Mouse (Mus musculus) cerebellum, adult 2 months (tissue): ENCODE results near the gene Brca2. TPM values are rescaled to one million over a fixed set of nuclear protein-coding genes. Genes with fewer than 3 reads are reported as not detected.

ENCODE experiments used
- DNase-seq, 2 experiments: peaks; one replicate each; pipeline ENCODE4 v3.0.0; 2021
- H3K27ac ChIP-seq: fragments of 200-500 bp; 2 replicates; pipeline ENCODE4 v1.5.1; 2012; ENCODE audit warnings: low read length, control low read depth, inconsistent platforms; ENCODE audit not compliant: insufficient read depth
- H3K27me3 ChIP-seq: fragments of 200-500 bp; 2 replicates; pipeline ENCODE4 v1.6.1; 2012; ENCODE audit warnings: inconsistent platforms, mild to moderate bottlenecking, low read length, moderate library complexity; ENCODE audit not compliant: control insufficient read depth, insufficient read depth
- H3K4me1 ChIP-seq: fragments of 200-500 bp; 2 replicates; pipeline ENCODE4 v1.6.1; 2011; ENCODE audit warnings: low read length; ENCODE audit not compliant: control insufficient read depth, insufficient read depth
- H3K4me3 ChIP-seq: fragments of 200-500 bp; replicated peaks from 2 replicates; pipeline ENCODE3; 2011; ENCODE audit warnings: mild to moderate bottlenecking, low read depth, low read length, control low read depth; ENCODE audit not compliant: insufficient read depth
- CTCF ChIP-seq: fragments of 200-500 bp; IDR thresholded peaks from 2 replicates; pipeline ENCODE4 v1.5.1; 2011; ENCODE audit warnings: low read depth, mild to moderate bottlenecking, control low read depth, low read length, moderate library complexity, borderline replicate concordance; ENCODE audit not compliant: insufficient read depth
- POLR2A ChIP-seq: fragments of 200-500 bp; IDR thresholded peaks from 2 replicates; pipeline ENCODE4 v1.6.1; 2011; ENCODE audit warnings: low read length, control low read depth, borderline replicate concordance; ENCODE audit not compliant: insufficient read depth
- WGBS: fragments of 180-500 bp; shearing (Covaris S2); methylation state at CpG from one replicate; pipeline ENCODE4 v1.1.7; 2018; 5-methylcytosine and 5-hydroxymethylcytosine counted together
- polyA plus RNA-seq: library from polyadenylated mRNA; depleted of rRNA; stranded (reverse); fragments of >200 nt; gene quantifications from 2 replicates; pipeline ENCODE4 v1.2.3, GENCODE M21; 2012

Brca2 gene
- polyA plus RNA-seq, 1 experiment, result 7.1 TPM

DNA sequence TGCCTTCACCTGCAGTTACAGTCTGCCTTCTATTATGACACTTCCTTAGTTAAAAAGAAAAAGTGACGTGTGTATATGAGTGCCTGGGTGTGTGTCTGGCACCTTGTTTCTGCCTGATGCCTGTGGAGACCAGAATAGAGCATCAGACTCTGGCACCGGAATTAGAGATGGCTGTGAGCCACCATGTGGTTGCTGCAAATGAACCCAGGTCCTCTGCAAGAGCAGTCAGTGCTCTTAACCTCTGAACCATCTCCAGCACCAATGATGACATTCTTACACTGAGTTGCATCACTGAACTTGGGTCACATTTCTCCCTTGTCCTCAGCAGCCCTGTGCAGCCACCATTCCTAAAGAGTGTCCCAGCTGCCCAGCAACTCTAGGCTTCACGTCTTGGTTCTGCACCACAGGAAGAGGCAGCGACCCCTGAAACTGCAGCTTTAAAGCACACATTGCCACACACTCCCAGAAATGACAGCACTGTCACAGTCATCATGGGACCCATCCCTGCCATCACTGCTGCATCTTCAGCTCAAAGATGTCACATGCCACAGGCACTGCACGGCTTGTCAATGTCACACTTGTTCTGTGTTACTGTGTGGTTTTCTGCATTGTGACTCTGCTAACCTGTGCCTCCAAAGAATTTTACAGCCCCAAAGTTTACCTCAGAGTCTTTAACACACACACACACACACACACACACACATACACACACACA lies 61.3 kb downstream of the Brca2 start:
- Histone ChIP-seq H3K4me1 (peaks cover 11% of the 10 kb centered on the region), H3K27ac (no peak overlapping the region), H3K27me3 (no peaks in the 10 kb centered on the region), H3K4me3 (no peak overlapping the region)
- TF ChIP-seq POLR2A (no peak), CTCF (no peak)
- 27% methylated on average over 5 of the region's 5 CpGs for WGBS
- peak; percentile 43 to 44 for DNase-seq

DNA sequence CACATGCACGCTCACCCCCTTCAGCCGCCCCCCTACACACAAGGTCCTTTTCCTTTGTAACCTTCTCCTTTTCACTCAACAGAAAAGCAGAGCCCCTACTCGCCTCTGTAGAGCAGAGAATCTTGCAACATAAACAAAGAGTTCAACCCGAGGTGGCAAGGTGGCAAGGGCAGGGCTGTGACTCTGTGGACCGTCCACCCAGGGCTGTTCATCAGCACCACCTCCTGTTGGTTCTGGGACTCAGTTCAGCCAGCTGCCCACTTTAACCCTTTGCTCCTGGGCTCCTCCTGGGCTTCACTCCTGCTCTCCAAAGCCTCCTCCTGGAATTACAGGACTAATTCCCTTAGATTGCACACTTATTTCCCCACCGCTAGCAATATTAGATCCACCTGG lies 61.9 kb downstream of the Brca2 start:
- H3K4me1 ChIP-seq, result peaks cover 11% of the 10 kb centered on the region
- no peak for DNase-seq

DNA sequence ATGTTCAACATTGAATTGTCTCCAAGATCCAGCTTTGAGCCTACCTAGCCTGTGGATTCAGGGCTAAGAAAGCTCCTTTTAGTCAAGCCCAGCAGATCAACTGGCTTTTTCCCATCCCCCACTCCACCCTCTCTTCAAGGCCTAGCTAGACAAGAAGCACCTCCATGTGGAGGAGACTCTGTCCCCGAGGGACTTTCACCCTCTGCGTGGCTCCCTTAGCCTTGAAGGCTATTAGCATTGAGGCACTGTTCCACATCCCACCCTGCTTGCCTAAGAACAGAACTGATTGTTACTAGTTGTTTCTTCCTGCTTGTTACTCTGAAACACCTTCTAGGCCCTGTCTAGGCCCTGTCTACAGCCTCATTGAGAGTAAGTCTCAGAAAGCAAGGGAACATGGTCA lies 67.5 kb downstream of the Brca2 start:
- no peak overlapping the region for H3K27ac ChIP-seq
- 65% methylated on average over 2 of the region's 2 CpGs for WGBS
- no peak overlapping the region for H3K4me3 ChIP-seq
- no peaks in the 10 kb centered on the region for H3K27me3 ChIP-seq
- no peak for DNase-seq
- TF ChIP-seq POLR2A, result no peak
- TF ChIP-seq CTCF, result no peak
- 0 out of 2 replicates have a peak, but pooled peaks cover 4% of the 10 kb centered on the region for H3K4me1 ChIP-seq

More for the DNA sequence above, 61.9 kb downstream of the Brca2 start:
- TF ChIP-seq POLR2A, result no peak
- no peak for TF ChIP-seq CTCF
- 54% methylated on average over 6 of the region's 6 CpGs for WGBS
- H3K27me3 ChIP-seq, result no peaks in the 10 kb centered on the region
- no peak overlapping the region for H3K27ac ChIP-seq
- H3K4me3 ChIP-seq, result no peak overlapping the region

DNA sequence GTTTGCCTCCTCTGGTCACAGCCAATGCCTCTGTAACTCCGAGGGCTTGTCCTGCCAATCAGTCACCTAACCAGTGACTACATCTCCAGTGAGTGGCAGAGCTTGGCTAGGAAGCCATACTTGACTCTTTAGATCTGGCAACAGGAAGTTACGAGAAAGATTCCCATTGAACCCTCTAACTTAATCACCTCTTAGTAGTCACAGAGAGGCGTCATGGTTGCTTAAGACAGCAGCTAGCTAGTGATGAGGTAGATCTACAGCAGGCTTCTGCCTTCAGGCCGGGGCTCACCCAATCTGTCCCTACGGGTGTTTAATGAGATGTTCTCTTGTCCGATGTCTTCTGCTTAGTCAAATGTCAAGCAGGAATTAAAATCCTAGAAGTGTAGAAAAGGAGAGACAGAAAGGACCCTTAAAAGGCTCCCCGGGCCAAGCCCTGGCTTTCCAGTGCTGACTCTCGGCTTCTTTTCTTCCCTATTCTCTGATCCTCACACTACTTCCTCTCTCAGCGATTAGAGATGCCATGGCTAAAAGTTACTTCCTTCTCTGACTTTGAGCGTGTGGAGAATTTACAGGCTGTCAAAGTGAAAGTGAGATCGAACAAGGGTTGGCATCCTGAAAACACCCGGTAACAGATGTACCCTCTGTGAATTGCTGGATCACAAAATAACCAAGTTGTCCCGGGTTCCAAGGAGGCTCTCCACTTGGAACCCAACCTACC lies 69.9 kb downstream of the Brca2 start:
- TF ChIP-seq CTCF, result no peak
- TF ChIP-seq POLR2A, result no peak
- DNase-seq, result peak in 1 of 2 experiments; percentile 13
- 66% methylated on average over 13 of the region's 13 CpGs for WGBS
- Histone ChIP-seq H3K27ac (no peak overlapping the region), H3K27me3 (no peaks in the 10 kb centered on the region), H3K4me3 (peak overlapping the region; percentile 80), H3K4me1 (0 out of 2 replicates have a peak, but pooled peaks cover 4% of the 10 kb centered on the region)

DNA sequence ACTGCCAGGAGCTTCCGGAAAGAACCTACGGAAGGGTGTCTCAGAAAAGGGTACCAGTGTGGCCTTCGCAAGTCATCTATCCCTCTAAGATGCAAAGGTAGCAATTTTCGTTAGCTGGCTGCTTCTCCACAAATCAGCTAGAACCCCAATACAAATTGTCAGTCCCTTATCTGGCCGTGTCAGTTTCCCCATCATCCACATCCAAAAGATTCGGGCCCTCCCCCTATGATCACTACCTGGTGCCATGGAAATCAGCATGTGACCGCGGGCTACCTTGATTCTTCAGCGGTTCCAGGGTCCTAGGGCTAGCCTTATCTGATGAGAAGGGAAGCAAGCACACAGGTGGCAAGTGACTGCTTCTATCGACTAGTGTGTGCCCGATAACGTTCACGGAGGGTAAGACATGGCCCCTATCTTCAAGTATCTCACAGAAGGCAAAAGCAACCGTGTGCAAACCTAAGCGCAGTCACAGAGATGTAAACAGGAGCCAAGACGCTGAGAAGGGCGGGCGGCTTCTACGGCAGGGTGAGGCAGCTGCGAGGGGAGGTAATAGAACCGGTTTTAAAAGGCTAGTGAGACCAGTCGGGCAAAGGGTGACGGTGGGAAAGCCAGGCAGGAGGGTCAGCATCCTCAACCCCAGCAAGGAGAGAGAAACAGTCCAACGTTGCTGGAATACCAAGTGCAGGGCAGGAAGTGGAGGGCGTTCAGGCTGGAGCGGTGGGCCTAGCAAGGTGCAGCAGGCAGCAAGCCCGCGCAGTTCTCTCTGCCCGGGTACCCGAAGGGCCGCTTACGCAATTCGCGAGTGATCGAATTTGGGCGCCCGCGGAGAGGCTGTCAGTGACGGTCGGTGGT lies 70.7 kb downstream of the Brca2 start:
- DNase-seq, result peak; percentile 67 to 70
- Histone ChIP-seq H3K27ac (peak overlapping the region; percentile 34; the same call in 1 of the 2 replicates), H3K4me1 (0 out of 2 replicates have a peak, but pooled peaks cover 4% of the 10 kb centered on the region), H3K4me3 (peak overlapping the region; percentile 80), H3K27me3 (no peaks in the 10 kb centered on the region)
- no peak for TF ChIP-seq CTCF
- no peak for TF ChIP-seq POLR2A
- 5% methylated on average over 40 of the region's 40 CpGs for WGBS

DNA sequence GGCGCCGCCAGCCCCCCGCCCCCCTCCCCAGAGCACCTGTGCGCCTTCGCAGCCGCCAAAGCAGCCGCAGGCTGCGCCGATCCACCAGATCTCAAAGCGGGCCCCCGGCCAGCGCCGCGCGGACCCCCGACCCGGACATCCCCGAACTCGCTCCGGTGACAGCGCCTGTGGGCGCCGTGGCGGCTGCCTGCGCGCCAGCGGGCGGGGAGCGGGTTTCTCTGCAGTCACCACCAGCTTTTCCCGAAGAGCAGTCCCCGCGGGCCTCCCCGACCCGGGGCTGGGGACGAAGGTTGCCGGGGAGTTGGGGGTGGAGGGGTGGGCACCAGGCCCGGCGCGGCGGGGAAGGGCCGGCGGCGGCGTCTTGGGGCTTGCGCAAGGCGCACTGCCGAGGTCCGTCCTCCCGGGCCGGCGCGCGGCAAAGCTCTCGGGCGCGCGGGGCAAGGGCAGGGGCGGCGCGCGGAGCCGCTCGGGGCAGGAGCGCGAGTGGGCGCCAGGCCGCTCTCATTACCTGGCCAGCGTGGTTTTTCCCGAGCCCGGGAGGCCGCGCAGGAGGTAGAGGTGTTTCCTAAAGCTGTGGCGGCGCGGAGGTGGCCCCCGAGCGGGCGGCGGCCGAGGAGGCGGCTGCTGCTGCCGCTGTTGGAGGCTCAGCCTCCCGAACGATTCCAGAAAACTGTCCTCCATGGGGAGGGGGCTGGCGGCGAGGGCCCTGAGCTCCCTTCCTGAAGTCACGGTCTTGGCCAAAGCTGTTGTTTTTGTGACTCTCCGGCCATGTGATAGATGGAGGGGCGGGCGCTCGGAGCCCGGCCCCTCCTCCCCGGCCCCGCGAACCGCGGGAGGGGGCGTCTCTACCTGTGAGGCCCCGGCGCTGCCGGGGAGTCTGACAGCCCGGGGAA lies 71.6 kb downstream of the Brca2 start:
- Histone ChIP-seq H3K27me3 (no peaks in the 10 kb centered on the region), H3K4me3 (peak overlapping the region; percentile 80), H3K27ac (peak overlapping the region; percentile 71), H3K4me1 (0 out of 2 replicates have a peak, but pooled peaks cover 4% of the 10 kb centered on the region)
- peak; percentile 75 to 76 for DNase-seq
- TF ChIP-seq POLR2A, result peak; percentile 42; the same call in 1 of the 2 replicates
- no peak for TF ChIP-seq CTCF
- 1% methylated on average over 101 of the region's 102 CpGs for WGBS
